Mouse (Mus musculus) hindlimb bud, embryonic 11.5 days (tissue): ENCODE measurements around the gene Gm28051.
A peak's percentile ranks its signal among the peaks of the same experiment; 100 is the strongest.

Experiments used
- DNase-seq: peaks from one replicate; pipeline ENCODE4 v3.0.0-alpha.2; 2012; ENCODE audit warnings: low read depth, low spot score; ENCODE audit errors: extremely low spot score

Gm28051 gene

DNA sequence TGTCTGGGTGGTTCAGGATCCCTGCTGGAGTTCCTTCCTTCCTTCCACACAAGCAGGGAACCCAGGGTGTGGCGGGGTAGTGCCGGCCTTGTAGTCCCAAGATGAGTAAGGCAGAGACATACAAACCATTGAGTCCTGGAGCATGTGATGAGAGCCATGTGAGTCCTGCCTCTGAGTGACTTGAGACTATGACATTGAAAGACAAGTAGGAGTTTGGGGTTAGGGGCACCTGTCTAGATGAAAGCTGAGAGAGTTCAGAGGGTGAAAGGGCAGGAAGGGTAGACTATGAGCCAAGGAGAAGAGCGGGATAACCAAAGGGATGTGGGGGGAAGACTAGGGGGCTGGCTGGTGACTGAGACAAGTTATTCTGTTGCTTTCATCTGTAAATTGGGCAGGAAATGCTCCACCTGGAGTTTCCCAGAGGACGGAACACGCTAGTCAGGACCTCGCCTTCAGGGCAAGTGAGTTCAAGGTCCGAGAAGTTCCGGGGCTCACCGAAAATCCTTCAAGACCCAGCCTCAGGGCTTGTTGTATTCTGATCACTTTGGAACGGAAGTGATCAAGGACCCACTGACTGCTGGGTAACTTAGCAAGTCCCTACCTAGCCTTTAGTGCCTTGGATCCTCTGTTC is 50.6 kb downstream of the Gm28051 start:
- DNase-seq = no peak

DNA sequence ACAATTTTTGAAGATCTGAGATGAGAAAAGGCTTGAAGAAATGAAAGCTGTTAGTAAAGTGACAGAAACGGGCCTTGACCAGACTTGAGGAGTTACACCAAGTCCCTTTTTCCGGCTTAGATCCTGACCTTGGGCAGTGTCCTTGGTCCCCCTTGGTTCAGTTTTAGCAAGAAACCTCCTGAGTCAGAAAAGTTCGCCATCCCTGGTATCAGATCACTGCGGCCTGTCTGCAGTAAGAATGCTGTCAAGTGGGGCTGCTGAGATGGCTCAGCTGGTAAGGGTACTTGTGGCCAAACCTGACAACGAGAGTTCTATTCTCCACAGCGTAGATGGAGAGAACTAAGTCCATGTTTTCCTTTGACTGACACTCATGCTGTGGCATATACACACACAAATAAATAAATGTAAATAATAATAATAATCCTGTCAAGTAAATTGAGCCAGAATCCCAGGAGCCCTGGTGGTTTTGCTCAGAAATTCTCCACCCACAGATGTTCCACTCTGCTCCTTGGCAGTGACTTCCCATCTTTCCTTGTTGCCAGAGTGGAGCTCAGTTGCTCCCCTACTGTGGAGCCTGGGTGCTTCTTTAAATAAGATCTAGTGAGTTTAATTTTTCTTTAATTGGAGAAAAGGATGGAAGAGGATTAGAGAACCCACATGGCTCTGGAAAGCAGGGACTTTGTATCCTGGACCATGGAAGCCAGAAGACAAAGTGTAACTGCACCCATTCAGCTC is 51.5 kb downstream of the Gm28051 start:
- no peak for DNase-seq

DNA sequence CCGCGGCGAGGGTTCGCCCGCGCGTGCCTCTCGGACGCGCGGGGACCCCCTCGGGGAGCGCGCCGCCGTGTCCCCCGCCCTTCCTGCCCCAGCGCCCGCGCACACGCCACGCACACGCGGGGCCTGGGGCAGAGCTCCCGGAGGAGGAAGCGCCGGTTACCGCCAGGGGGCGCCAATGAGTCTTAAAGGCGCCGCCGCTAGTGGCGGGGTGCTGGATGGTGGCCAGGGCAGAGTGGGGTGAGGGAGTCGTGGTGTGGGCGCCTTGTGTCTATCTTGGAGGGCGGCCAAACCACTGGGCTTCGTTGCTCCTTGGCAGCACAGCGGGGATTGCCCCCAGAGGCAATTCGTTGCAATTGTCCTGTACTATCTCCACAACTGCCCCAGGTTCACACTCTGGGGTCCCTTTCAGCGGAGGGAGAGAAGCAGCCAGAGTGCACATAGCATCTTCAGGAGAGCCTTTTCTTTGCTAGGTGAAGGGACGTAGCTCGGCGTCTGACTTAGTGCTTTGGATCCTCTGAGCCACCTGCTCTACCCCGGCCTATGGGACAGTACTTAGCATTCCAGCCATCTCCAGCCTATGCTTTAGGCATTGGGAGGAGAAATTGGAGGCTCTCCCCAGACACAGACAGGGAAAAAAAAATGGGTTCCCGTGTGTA is 52.2 kb downstream of the Gm28051 start:
- no peak for DNase-seq

DNA sequence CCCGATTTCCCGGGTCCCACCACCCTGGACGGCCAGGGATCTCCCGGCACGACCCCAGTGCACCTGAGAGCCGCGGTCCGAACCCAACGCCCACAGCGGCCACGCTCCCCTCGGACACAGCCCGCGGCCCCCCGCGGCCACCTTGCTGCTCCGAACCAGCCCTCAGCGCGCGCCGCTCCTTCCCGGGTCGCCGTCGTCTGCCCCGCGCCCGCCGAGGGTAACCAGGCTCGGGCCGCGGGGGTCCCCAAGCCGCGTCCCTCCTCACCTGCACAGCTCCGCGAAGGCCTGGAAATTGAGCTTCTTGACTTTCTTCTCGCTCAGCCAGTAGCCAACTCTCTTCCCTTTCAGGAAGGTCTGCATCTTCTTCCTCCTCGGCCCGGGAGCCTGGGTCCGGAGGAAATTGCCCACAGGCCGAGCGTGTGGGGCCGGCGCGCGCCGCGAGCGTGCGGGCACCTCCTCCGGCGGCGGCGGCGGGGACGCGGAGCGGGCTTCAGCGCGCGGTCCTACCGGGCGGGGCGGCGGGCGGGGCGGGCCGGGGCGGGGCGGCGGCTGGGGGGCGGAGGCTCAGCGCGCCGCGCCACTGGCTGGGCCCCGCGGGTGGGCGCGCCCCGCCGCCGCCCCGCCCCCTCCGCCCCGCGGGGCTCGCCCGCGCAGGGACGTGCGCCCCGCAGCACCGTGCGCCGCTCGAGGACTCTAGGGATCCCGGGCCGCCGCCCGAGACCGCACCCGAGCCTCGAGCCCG is 52.9 kb downstream of the Gm28051 start, which contains the start of gene Itpk1:
TSS of gene Itpk1 (minus strand) at position 474 of the 742 bp plus-strand sequence.
- DNase-seq = no peak

DNA sequence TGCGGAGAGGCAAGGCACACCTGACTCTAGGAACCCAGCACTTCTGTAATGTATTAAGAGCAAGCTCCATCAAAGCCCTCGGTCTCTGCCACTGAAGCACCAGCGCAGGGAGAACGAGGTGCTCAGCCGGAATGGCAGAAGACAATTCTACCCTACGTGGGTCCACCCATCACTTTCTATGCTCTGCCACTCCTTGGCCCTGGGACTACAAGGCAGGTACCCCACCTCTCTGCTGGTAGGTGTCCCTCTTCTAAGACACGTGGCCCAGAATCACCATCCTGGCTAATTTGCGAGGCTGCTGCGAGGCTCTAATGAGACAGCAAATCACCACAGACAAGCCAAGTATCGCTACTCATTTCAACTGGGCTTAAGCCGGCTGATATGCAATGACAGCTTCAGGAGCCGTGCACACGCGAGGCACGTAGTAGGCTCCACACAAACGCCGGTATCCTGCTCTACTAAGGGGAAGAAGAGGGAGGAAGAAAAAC is 53.6 kb downstream of the Gm28051 start:
- DNase-seq = no peak

DNA sequence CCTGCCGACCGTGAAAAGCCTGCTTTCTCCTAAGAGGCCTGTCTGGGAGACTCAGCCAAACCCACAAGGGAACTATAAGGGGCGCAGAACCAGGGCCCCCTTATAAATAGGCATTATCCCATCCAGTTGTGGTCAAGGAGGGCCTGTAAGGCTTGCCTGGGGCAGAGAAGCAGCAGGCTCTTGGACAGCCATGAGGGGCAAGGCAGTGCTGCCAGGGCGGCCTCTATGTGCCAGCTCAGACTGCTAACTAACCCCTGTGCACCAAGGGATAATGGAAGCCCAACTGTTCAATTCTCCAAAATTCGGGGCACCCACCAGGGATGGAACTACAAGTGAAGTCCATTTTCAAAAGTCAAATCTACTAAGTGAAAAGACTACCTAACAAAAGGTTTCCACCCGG is 54.1 kb downstream of the Gm28051 start:
- no peak for DNase-seq

DNA sequence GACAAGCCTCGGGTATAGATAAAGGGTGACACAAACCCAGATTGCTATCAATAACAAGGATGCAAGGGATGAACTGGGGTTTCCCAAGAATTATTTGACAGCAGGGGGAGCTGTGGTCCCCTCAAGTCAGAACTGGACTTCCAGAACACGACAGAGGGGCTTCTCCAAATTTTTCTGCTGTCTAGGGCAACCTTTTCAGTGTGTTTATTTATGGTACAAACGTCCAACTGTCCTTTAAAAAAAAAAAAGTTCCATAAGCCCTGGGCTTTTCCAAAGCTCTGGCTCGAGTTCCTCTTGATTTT is 54.5 kb downstream of the Gm28051 start:
- no peak for DNase-seq

DNA sequence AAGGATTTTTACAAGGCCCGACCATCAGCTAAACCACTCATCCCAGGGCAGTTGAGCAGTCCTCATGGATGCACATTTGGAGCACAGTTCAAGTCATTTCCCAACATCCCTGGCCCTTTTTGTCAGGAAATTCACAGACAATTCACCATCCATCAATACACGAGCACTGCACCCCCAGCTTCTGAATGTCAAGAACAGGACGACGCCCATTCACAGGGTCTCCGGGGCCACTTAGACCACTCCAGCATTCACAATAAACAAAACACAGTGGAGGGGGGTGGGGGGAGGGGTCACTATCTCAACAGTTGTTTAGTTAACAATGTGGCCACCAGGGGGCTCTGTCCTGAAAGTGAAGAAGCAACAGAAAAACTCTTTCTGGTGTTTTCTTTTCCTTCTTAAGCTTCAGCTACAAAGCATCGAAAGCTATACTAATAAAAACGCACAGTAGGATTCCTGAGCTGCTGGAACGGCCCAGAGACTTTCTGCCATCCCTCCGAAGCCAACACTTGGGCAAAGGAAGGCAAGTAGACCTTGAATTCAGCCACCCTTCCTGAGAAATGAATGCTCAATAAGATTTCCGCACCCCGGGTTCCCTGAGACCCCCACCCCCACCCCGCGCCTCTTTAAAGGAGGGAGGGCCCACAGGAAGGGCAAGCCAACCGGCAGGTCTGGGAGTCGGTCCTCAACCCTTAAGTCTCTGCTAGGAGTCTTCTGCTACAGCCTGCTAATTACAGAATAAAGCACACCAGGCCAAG is 55.0 kb downstream of the Gm28051 start:
- DNase-seq = peak; percentile 64

DNA sequence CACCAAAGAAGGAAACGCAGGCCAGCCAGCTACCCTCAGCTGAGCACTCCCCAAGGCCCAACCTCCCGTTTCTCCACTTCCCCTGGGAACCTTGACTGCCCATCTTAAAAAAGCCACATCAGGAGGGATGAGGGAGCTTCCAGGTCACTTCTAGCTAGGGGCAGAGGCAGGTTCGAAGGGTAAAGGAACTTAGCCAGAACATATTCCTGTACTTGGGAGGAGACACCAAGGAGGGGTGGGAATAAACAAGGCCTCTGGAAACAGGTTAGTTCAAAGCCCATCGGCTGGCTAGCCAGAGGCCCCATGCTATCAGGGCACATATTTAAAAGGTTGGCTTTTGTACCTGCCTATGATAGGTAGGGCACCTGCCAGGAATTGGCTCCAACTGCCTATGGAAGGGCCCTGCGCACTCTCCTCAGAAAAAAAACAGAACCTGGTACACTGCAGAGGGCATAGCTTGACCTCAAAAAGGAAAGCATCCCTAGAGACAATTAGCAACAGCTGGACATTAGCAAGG is 55.8 kb downstream of the Gm28051 start:
- no peak for DNase-seq

DNA sequence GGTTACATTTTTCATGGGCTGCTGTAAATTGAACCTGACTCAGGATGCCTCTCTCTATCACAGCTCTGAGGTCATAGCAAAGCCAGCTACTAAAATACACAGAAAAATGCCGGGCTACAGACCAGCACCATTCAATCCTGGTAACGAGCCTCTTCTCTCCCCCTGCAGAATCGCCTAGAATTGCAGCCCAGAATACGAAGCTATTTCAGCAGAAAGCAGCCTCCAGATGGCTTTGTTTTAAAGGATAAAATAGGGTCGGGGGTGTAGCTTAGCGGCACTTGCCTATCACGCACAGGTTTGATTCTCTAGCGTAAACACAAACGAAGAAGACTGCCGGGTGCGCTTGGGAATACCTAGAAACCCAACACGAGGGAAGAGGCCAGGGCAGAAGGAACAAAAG is 57.1 kb downstream of the Gm28051 start:
- no peak for DNase-seq

DNA sequence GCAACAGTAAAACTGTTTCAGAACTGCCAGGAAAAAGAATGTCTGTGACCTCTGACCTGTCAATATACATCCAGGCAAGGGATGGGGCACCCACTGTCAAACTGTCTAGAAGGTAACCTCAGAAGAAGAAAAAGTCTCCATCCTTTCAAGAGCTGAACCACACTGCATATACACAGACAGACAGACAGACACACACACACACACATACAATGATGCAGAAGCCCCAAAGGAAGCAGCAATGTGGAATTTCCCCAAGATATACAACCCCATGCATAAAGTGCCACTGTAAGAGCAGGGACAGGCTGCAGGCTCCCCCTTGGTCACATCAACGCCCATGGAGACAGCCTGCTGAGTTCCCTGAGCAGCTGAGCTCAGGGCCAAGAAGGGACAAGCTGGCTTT is 58.4 kb downstream of the Gm28051 start:
- no peak for DNase-seq

DNA sequence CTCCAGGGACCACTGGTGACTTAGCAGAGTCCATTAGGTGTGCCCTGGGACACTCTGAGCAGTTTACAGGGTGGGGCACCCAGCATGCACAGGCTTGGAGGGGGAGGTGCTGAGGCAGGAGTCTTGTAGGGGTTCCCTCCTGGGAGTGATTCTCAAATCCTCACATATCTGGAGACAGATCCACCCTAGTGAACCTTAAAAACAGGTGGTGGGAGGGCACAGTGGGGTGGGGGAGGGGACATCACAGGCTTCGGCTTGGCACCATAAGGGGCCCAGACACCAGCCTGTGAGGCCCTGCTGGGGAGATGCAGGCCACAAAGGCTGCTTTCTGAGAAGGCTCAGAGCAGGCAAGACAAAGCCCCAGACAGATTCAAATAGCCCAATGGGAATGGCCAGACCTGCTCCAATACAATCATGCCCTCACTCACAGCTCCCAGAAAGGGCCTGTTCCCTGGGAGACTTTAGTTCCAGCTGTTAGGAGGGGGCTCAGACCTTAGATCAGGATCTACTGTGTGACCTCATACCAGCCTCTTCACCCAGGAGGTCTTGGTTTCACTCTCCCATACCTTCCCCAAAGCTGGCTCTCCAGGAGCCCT is 59.4 kb downstream of the Gm28051 start:
- DNase-seq = no peak

DNA sequence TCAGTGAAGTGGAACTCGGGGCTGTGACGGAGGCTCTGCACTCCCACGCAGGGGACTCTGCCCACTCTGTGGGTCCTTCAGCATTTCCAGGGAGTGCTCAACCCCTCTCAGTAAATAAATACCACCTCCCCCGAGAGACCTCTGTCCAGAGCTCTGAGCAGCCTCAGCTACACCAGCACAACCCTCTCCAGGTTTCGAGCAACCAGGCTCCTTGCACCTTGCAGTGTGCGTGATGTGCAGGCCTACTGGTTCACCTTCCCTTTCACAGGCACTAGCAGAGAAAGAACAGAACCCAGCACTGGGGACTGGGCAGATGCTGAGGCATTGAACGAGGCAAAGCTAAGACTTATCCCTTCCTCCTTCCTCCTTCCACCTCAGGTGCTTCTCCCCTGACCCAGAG is 60.2 kb downstream of the Gm28051 start:
- no peak for DNase-seq

DNA sequence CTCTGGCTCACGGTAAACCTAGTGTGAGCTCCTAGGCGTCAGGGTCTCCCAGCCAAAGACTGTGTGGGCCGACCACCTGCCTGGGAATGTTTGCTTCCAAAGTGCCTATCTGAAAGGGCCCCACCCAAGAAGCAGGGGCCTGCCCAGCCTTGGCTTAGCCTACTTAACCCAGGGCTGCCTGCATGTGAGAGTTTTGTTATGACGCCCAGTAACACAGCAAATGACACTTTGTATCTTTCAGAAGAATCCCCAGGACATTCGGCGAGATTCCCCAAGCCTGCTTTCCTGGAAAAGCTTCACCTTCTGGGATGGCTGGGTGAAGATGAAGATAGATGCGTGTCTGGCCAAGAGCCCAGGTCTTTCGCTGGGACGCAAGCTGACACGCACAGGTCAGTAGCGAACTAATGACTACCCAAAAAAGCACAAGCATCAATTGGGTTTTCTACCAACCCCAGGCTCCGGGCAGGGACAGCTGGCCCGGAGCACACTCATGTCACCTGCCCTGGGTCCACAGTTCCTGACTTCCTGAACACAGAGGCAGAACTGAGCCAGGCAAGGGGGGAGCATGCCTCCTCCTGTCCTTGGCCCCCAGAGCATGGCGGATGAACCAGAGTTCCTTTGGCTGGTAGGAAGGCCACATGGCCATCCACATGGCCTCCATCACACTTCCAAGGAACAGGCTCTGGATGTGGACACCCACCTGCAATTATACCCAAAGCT is 60.8 kb downstream of the Gm28051 start:
- no peak for DNase-seq

DNA sequence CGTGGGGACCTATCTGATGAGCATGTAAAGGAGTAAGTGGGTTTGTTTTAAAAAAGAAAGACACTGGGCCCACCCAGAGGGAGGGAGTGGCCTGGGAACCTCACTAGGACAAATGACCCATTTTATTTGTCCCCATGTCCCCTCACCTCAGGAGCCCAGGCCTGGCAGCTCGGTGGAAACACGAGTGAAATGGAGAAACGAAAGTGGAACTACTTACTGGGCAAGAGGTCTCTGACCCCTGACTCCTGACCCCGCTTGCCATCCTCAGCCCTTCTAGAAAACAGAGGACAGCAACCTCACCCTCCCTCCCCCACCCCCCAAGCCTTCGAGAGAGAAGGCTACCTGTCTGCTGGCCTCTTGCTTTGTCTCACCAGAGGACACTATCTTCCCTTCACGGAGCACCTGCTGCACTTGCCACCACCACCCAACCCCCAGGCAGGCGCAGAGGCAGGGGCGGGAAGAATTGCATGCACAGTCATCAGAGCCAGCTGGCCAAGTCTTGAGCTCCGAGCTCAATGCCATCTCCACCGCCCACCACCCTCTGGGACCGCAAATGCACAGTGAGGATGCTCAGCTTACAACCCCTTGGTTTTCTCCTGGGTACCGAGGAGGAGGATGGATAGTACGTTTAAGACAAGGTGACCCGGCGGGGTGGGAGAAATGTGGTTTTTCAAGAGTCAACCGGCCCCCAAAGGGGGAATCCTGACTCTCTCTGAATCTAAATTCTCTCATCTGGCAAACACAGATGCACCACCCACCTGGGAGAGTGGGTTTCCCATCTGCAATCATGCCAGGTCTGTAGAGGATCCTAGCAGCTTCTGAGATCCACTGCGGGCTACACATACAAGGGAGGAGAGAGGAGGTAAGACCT is 62.0 kb downstream of the Gm28051 start:
- no peak for DNase-seq

DNA sequence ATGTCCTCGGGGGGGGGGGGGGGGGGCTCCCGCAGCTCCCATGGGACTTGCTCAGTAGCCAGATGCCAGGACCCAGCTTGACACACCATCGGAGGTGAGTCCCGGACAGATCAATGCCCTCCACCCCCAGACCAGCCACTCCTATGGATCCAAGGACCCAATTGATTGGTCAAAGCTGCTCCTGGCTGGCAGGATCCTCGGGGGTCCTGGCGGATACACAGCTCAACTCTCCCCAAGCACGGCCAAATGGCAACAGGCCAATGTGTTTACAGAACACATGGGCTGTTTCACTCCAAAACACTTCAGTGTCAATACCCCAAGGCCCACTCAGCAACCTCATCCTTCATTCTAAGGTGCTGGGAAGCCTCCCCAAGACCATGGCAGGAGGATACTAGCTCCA is 65.8 kb downstream of the Gm28051 start:
- DNase-seq = no peak

DNA sequence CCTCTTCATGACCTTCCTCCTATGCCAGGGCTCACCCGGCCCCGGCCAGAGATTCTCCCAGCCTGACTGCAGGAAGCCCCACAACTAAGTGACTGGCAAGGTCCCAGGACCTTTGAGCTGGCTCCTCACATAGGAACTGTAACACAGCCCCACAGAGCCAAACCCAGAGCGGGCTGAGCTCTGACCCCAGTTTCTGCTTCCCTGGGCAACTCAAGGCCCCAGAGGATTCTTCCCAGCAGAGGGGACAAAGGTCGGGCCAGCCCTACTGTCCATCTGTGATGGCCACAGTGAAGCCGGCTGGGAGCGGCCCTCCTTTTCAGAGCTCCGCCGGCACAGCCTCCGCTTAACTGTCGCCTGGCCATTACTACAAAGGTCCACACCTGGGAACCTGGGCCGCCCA is 66.4 kb downstream of the Gm28051 start:
- DNase-seq = no peak

DNA sequence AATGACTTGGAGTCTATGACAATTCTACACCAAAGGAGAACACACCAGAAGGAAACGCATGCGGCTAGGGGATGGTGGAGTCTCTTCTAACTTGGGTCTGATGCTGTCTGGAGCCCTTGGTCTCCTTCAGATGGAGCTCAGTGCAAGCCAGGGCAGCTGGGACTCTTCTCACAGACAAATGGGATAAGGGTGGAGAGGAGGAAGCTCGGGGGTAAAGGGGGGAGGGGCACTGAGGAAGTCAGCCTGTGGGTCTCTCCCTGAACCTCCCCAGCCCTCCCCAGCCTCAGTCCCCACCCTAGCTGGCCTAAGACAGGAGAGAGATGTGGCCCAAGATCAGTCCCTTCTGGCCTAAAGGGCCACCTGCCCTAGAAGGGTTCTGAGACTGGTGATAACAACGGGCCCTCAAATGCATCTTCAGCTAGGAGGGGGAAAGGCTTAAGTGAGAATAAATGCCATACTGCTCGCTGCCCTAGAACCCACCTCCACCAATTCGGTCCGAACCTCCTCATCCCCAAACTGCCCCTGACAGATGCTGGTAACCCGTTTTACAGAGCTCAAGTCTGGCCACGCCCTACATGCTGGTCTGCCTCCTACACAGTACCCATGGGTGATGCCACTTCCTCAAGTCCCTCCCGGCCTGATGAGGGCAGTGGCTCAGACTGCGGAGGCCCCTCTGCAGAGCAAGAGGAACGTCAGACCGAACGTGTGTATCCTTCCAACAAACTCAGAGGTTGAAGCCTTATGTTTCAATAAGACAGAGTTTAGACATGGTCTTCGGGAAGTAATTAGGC is 67.6 kb downstream of the Gm28051 start:
- DNase-seq = no peak
